Mouse (Mus musculus): ENCODE results near the gene Csf3.

The Csf3 gene

GRCm38 (mm10) chr11:98697225-98697624 lies 3.8 kb upstream of the Csf3 start:
- peak; percentile 53 to 54 for DNase-seq

GRCm38 (mm10) chr11:98698849-98699640 lies 2.0 kb upstream of the Csf3 start:
- DNase-seq: no peak

- peak; percentile 83 to 91 for DNase-seq
Observed at GRCm38 (mm10) chr11:98699911-98700310, 1.2 kb upstream of the Csf3 start.

GRCm38 (mm10) chr11:98702323-98702722 lies 1.3 kb downstream of the Csf3 start:
- no peak for DNase-seq

- no peak for DNase-seq
Observed at GRCm38 (mm10) chr11:98705021-98705420, 4.0 kb downstream of the Csf3 start.

GRCm38 (mm10) chr11:98707401-98708281 lies 6.6 kb downstream of the Csf3 start:
- DNase-seq: peak; percentile 76 to 77

GRCm38 (mm10) chr11:98708282-98708956 lies 7.4 kb downstream of the Csf3 start:
- DNase-seq: peak; percentile 39 to 73

- peak; percentile 84 to 89 for DNase-seq
Observed at GRCm38 (mm10) chr11:98709001-98709741, 8.1 kb downstream of the Csf3 start.

- peak; percentile 86 to 95 for DNase-seq
Observed at GRCm38 (mm10) chr11:98710416-98711045, 9.5 kb downstream of the Csf3 start.

GRCm38 (mm10) chr11:98711046-98711434 lies 10.0 kb downstream of the Csf3 start:
- DNase-seq: no peak

- peak; percentile 49 to 57 for DNase-seq
Observed at GRCm38 (mm10) chr11:98712009-98712408, 10.9 kb downstream of the Csf3 start.

GRCm38 (mm10) chr11:98713703-98714102 lies 12.6 kb downstream of the Csf3 start:
- DNase-seq: peak; percentile 42 to 60

GRCm38 (mm10) chr11:98715946-98716345 lies 14.9 kb downstream of the Csf3 start:
- DNase-seq: no peak

GRCm38 (mm10) chr11:98717904-98718303 lies 16.8 kb downstream of the Csf3 start:
- peak; percentile 60 to 86 for DNase-seq

- DNase-seq: no peak
Observed at GRCm38 (mm10) chr11:98720756-98721155, 19.7 kb downstream of the Csf3 start.

- peak; percentile 76 to 83 for DNase-seq
Observed at GRCm38 (mm10) chr11:98721458-98722226, 20.6 kb downstream of the Csf3 start.

GRCm38 (mm10) chr11:98723098-98723497 lies 22.0 kb downstream of the Csf3 start:
- DNase-seq: peak; percentile 31 to 50

GRCm38 (mm10) chr11:98725926-98726506 lies 25.0 kb downstream of the Csf3 start:
- DNase-seq: peak in 1 of 2 experiments; percentile 37

- DNase-seq: peak; percentile 87 to 95
Observed at GRCm38 (mm10) chr11:98729119-98729588, 28.1 kb downstream of the Csf3 start, which contains the start of gene Med24. TSS of gene Med24 (minus strand) at chr11:98729435.

GRCm38 (mm10) chr11:98730727-98731126 lies 29.7 kb downstream of the Csf3 start:
- DNase-seq: no peak
